Mouse (Mus musculus) lung, adult 18-20 months (tissue): Measurements from ENCODE around the gene Map2.

Experiments
- DNase-seq, 2 experiments: peaks; one replicate each; pipeline ENCODE4 v3.0.0; 2022; ENCODE audit warnings: mixed read lengths in 2 of 2

Map2 gene

DNA sequence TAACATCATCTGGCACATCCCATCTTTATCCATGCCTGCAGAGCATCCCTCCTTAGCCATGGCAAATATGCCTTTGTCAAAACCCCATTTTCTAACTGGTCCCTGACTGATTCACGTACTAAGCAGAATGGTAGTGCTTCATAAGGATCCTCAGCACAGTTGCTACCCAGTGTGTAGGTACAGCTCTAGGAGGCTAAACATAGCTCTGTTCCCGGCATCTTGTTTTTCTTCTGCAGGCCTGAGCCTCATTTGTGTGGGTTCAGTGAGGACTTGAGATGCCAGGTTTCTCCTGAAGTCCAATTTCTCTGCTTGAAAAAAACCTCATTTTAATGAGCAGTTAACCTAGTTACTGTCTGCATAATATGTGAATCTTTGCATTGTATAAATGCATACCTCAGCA is 30.4 kb downstream of the Map2 start:
- no peak for DNase-seq

DNA sequence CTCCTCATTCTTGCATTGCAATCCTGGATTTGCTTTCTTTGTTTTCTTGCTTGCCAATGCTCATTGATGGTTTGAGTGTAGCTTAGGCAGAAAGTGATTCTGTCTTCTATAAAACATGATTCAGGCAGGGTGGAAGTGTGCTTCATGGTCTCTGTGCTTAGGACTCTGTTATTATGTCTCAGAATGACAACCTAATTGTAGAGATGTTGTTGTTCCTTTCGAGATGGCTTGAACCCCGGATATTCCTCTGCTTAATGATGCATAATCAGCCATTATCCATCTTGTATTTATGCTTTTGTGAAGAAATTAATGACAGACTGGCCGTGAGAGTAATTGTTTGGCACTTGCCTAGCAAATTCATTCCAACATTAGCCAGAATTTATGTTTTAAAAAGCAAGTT is 31.8 kb downstream of the Map2 start:
- DNase-seq, result no peak

DNA sequence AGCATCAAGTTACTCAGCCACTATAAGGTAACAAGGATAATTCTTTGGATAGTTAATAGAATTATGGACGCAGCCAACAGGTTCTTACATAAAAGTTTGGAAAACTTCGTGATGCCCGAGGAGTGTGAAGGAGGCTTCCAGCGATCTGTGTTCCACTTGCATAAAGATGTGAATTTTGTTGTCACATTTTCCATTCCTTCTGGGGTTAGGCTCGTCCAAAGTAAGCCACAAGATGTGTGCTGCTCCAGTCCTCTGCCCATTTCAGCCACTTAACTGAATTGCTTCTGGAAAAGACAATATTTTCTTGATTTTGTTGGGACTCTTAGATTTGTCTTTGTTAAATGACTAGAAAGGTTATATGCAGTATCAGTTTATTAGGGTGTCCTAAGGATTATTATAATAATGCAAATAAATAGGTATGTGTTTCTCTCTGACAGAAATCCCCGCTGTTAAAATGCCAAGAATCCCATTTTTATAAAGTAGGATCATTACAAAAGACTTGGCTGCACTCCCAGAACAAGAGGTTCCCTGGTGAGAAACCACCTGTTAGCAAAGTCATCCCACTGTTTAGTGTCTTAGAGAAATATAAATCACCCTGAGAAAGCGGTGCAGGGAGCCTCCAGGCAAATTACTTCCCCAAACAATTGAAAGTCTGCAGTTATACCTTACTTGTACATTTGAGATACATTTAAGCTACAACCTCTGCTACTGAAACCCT is 36.2 kb downstream of the Map2 start:
- DNase-seq, result no peak

DNA sequence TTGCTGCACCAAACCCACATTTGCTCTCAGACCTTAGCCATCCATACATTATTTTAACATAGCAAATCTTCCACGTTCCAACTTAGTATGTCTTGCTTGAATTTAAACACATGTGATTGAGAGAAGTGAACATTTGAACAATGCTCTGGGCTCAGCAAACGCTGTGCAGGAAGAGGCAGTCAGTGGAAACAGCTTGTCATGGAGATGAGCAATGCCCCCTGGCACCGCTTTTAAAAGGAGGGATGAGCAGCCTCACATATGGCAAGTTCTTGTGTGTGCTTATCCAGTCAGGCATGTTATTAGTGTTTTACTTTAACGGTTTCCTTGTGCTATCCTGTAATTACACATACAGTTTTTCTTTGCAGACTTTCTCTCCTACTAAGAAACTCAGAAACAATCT is 46.4 kb downstream of the Map2 start:
- DNase-seq, result no peak

DNA sequence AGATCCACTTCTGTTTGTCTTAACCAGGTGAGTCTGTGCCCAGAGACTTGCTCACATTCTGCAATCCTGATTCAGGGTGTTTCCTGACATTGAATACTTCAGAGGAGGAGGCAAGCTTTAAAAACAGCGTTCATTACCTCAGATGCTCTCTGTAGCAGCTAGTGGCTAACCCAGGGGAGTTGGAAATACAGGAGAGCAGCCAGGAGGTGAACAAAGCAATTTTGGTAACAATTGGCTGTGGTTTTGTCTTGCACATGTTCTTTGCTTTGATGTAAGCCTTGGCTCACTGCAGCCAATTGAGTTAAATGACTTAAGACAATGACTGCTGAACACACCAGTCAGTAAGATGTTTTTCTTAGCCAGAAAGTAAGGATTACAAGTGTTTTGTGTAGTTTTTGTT is 48.3 kb downstream of the Map2 start:
- DNase-seq, result no peak

DNA sequence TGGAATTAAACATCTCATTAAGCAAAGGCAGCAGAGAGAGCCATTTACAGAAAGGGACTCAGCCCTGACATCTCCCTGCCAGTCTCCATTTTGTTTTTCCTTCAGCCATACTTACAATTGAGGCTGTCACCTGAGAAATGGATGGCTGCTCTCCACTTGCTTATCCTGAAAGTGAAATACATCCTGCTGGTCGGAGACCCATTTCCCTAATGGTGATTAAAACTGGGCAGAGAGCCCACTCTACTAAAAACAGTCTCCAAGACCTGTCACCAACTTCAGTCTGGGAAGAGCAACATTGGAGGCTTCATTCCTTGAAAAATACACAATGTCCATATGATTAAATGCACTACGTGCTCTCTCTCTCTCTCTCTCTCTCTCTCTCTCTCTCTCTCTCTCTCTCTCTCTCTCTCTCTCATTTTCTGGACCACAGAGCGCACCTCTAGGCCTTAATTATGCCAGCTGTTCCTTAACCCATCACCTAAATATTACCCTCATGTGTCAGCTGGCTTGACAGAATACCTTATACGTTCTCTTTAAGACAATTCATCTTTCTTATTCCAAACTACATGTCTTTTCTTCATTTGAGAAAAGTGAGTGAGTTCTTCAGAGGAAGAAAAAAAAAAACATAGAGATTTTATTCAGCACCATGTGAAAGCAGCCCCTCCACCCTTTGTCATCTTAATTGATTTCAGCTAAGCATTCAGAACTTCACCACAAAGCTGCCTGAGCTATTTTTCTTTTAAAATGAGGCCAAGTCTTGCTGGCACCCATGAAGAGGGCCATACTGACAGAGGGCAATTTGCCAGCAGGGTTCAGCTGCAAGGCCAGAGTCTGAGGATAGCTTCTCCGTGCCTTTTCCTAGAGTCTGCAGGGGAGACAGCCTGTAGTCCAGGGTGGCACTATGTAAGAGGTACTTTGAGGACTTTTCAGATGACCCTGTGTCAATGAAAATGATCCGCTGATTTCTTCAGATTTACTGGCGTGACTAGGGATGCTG is 51.6 kb downstream of the Map2 start:
- no peak for DNase-seq

DNA sequence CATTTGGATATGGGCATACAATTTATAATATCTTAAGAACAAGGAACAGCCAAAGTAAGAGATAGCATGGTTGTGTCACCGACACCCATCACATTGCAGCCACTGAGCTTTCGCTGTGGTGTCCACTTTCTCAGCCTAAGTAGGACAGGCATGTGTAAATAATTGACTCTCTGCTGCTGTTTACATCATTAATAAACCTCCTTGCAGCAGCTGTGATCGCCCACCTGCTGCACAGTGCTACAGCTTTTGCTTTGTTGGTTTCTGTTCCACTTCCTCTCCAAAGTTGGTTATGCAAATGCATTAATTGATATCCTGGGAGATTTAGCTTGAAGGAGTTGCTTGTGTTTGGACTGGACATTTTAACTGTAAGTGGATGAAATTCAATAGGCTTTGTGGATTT is 53.1 kb downstream of the Map2 start:
- DNase-seq, result no peak

DNA sequence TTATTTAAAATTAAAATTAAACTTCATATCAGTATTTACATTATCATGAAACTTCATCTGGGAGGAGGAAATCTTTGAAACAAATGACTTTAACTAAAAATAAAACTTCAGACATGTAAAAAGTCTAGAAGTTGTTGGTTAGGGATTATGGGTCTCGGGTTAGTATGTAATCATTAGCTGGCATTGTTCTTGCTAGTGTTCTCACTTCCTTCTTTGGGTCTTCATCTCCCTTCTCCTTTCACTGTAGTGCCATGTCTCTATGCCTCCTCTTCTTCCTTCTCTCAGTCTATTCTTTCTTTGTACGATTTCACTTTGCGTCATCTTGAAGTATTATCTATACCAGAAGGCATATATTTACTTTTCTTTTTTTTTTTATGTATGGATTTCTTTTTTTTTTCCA is 55.3 kb downstream of the Map2 start:
- DNase-seq, result no peak

DNA sequence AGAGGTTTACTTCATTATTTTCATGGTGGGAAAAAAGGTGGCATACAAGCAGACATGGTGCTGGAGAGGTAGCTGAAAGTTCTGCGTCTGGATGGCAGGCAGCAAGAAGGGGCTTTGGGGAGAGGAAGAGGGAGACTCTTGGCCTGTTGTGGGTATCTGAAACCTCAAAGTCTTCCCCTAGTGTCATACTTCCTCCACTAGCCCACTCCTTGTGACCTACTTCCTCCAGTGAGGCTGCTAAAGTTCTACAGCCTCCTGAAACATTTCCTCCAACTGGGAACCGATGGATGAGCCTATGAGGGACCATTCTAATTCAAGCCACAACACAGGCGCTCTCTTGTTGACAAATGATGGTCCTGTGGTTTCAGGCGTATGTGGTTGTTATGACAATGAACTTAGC is 56.9 kb downstream of the Map2 start:
- no peak for DNase-seq

DNA sequence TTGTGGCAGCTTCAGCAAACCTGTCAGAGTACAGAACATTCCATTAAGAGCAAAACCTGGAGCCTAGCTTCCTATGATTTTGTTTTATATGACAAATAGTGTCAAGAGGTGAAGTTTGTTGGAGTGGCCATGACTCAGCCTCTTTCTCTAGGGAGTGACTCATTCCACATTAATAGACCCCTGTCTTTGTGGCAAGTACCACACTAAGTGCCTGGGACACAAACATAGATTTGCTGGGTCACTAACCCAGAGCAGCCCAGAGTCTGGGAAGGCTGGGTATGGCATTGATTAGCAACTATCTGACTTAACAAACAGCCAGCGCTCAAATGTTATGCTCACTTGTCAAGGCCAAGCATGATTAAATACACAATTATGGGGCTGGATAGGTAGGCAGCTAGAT is 69.8 kb downstream of the Map2 start:
- DNase-seq, result peak; percentile 16 to 46

DNA sequence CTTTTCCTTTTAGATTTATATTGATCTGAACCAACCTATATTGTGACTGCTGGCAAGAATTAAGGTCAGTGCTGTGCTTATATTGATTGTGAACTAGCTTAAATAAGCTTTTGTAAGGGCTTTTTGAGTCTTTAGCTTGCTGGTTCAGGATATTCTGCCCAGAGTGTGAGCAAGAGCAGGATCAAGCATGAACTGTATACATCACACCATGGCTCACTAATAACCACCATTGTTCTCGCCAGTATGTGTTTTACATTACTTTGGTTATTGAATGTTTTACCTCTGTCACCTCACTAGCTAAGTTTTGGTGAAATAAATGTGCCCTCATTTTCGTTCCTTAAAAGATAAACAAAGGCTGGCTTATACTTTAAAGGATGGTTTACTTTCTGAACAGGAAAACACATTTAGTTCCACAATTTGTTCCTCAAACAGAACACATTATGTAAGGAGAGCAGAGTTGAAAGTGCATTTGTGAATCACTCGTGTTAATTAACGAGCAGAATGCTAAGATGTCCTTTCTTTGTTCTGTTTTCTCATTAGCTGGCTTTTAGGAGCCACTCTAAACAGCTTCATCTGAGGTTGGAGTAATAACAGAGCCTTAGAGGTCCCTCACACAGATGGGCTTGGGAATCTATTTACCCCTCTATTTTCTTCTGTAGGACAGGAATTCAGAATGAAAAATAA is 76.7 kb downstream of the Map2 start:
- no peak for DNase-seq

DNA sequence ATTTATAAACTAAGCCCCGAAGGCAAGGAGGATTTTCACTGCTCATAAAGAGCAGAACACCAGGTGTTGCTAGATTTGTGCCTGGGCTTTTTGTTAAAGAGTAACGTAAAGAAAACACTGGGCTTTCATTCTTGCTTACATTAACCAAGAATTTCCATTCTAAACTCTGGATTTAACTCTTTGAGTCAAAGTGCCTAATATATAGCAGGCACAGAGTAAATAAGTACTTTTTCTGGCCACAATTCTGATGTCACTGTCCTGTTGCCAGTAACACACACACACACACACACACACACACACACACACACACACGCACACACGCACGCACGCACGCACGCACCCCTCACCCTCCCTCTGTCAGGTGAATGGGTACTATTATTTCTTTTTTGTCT is 77.3 kb downstream of the Map2 start:
- DNase-seq, result no peak

DNA sequence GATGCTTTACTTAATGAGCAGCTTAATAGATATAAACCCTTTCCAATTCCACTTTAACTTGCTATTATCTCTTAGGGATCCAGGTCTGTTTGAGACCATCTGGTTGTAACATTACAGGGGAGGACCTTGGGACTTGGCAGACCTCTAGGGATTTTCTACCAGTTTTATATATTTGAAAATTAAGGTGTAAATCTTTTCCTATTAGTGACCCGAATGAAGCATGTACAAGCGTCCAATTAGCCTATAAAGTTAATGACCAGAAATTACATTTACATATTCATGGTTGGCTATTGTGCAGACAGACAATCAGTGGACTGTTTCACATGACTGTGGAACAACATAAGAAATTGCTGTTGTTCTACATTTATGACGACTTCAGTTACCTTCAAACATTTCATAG is 88.1 kb downstream of the Map2 start:
- DNase-seq, result no peak

DNA sequence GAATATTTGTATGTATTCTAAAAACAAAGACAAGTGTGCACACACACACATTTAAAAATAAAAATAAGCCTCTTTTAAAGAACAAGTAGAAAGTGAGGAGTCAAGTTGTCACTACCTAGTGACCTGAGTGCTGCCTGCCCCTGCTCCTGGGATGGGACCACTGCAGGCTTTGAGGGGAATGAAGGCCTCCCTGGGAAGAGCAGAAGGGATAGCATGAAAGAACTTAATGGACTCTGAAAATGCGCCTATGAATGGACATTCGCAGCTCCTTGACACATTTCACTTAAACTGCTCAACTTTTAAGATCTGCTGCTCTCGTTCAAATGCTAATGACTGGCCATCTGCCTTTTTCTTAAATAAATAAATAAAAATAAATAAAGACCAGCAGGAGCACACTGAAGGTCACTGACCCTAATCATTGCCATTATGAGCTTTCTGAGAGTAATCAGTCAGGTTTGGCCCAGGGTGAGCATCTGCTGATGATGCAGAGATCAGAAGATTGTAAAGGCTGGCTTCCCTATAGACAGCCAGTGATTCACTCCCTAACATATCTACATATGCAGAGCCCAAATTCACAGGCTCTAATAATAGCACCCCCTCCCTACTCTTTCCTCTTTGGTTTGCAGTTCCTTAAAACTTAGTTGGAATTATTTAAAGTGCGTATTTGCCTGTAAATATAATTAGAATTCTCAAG is 91.3 kb downstream of the Map2 start:
- no peak for DNase-seq

DNA sequence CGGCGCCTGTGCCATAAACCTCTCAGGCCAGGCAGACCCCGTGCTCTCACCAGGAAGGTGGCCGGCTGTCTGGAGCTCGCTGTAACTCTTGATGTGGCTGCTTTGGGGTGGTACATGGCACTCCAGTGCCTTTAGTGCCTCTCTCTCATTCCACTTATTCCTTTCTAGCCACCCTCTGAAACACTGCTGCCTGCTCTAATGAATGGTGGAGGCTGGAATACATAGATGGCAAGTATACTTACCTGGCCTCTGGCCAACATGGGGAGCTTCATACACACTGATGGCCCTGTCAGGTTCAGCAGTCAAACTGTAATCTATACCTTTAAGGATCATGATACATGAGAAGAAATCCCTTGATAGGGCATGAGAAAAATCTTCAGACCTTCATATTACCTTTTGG is 102.6 kb downstream of the Map2 start:
- no peak for DNase-seq

DNA sequence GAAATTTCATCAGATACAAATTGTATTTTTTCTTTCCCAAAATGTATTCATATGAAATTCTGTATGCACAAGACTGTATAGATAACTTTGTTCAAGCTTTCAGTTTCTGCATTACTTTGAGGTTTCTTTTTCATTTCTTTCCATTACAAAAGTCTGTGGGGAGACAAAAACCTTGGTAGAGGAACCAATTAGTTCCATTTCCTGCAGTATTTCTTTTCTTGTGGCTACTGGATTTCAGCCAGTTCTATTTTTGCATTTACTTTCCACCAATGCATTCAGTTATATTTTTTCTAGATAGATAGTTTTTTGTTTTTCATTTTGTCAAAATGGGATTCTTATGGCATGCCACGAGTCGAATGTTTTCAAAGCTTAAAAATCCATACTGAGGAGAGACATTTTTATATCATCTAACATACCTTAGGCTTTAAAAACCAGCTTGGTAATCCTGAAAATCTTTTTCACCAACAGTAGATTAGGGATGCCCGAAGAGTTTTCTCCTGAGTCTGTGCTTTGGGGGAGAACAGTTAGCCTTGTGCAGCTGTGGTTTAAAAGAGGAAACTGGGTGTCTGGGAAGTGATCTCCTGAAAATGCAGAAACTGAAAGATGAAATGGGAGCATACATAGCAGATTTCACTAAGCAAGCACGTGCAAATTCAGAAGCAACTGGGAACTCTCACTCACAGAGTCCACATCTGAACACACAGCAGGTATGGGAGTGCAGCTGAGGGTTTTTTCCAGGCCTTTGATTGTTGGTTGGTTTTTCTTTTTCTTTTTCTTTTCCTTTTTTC is 104.3 kb downstream of the Map2 start:
- no peak for DNase-seq

DNA sequence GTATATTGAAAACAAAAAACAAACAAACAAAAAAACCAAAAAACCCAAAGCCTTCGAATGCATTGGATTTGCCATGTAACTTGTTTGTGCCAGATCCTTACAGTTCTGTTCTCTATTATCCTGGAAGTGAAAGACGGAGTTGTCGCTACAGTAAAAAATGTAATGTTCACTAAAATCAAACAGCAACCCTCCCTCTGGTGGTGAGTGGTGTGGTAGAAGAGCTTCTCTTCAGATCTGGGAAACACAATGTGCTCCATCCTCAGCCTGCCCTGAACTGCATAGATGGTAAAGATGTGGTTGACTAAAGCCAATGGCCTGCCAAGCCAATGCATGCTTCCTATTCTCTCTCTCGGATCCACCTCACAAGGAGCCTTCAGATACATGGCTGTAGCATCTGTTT is 105.1 kb downstream of the Map2 start:
- no peak for DNase-seq

DNA sequence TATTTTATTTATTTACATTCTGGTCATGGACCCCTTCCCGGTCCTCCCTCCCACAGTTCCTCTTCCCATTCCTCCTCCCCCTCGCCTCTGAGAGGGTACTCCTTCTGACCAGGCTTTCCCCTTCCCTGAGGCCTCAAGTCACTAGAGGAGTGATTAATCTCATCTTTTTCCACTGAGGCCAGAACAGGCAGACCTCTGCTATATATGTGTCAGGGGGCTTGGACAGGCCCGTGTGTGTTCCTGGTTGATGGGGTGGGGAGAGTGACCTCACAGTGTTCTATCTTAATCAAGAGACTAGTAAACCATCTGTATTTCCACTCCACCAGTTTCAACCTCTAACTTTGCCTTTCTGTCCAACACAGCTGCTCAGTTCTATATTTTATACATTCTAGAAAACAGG is 107.4 kb downstream of the Map2 start:
- no peak for DNase-seq

DNA sequence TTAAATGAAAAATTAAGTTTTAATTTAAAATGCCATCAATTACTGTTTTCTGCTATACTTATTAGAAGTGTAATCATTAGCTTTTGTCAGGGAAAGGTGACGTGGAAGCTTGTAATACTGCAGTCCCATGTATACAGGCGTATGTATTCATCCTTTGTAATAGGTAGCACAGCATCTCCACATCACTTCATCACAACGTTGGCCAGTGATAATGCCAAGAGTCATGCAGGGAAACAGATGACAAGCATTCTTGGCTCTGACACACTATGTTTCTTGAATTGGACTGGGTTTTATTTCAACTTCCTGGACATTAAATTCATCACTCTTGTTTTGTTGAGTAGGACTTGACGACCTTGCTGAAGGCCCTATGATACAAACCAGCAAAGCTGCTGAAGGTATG is 113.9 kb downstream of the Map2 start:
- no peak for DNase-seq

DNA sequence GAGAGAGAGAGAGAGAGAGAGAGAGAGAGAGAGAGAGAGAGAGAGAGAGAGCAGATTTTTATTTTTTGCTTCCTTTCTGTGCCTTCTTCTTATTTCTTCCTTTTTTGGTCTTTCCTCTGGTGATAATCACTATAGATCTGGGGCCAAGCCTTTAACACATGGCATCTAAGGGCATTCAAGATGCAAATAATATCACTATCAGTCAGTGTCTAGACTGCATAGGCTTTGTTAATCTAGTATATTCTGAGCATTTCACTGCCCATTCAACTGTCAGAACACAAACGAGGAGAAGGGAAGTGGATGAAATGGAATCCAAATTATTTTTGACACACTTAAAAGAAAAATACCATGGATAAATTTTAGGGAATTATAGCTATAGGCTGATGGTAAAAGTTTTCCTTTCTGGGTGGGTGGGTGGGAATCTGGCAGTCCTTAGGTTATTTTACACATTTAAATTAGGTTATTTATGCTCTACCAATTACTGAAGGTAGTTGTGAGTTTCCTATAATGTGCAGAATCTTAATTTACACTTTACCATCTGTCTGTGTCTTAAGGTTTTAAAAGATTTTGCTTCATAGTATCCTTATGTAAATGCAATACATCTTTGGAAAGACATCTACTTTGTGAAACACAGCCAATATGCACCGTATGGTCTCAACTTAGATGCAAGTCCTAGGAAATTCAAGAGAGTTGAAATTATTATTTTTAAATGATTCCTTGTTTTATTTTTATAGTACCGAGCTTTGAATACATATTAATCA is 117.2 kb downstream of the Map2 start:
- DNase-seq, result no peak

DNA sequence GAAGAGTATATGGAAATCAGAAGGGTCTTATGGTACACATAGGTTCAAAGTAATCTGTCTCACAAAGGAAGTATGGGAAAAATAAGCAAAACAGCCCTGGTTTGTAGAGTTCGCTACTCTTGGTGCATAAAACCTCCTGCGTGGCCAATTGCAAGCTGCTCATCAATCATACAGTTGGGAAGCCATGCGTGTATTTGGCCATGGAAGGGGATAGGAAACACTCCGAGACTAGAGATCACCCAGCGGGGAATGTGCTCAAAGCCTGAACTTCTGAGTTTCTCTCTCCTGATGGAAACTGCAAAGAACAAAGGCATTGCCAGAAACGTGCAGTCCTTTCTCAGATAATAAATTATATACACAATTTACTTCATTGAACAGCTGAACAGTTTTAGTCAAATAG is 124.3 kb downstream of the Map2 start:
- no peak for DNase-seq
